Mouse (Mus musculus): ENCODE data around the gene Itgb6. TPM values are rescaled to one million over a fixed set of nuclear protein-coding genes. Genes with fewer than 3 reads are reported as not detected.

The Itgb6 gene
- polyA plus RNA-seq, 1 experiment from 2014 or later, result 0.06 TPM

DNA sequence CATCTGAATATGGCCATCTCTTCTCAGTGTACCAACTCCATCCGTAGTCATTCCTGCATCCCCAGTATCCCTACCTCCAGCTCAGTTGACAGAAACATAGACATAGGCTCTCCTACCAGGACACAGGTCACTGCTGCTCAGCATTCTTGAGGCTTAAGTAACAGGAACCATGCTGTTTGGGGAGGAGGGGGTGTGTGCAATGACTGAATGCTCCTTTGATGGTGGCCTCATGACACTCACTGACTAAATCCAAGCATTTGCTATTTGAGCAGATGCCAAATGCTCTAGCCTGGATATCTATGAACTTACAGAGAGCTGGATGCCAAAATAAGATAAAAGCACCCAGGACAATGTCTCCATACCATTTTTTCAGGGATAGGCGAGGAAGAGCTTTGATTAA is 2.2 kb upstream of the Itgb6 start:
- no peak for TF ChIP-seq EP300 (IDR thresholded peaks at IDR 0.05; ENCODE audit: low read depth)
- TF ChIP-seq CTCF (IDR thresholded peaks at IDR 0.05; ENCODE audit: low read depth), result no peak
- Histone ChIP-seq H3K4me1 (ENCODE audit: insufficient read depth) (no peaks in the 10 kb centered on the region), H3K4me2 (ENCODE audit: low read depth, low read length) (no peak overlapping the region), H3K27me3 (ENCODE audit: insufficient read depth, low read length) (no peaks in the 10 kb centered on the region), H3K27ac (ENCODE audit: low read depth) (no peak overlapping the region), H3K4me3 (ENCODE audit: low read depth, low read length) (no peak overlapping the region), H3K9me3 (ENCODE audit: low read length) (no peaks in the 10 kb centered on the region), H3K36me3 (replicated peaks; ENCODE audit: insufficient read depth, low read length) (no peaks in the 10 kb centered on the region), H3K9ac (replicated peaks) (no peak overlapping the region)
- no peak for ATAC-seq
- WGBS (ENCODE audit: insufficient replicate concordance), result 74% methylated on average over 2 of the region's 2 CpGs
- no peak for DNase-seq

DNA sequence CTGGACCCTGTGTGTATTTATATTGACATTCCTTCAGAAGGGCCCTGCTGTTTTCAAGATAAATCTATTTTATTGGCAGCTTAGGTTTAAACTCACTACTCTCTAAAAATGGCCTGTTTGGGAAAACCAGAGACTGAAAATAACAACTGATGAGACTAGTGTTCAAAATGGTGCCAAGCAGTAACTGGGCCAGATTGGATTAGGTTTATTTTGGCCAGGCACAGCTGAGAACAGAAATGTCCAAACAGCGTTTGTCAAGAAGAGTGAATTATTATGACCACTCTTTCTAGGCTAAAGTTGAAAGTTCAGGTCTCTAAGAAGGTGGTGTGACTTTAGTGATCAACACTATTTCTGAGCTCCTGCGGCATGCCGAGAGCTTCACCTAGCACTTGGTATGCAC is 524 bp upstream of the Itgb6 start:
- H3K9ac ChIP-seq (replicated peaks), result no peak overlapping the region
- TF ChIP-seq EP300 (IDR thresholded peaks at IDR 0.05; ENCODE audit: low read depth) (no peak), CTCF (IDR thresholded peaks at IDR 0.05; ENCODE audit: low read depth) (no peak)
- H3K27me3 ChIP-seq (ENCODE audit: insufficient read depth, low read length), result no peaks in the 10 kb centered on the region
- 90% methylated on average over 3 of the region's 3 CpGs for WGBS (ENCODE audit: insufficient replicate concordance)
- ATAC-seq (no peak), DNase-seq (no peak)
- no peaks in the 10 kb centered on the region for H3K36me3 ChIP-seq (replicated peaks; ENCODE audit: insufficient read depth, low read length)
- no peaks in the 10 kb centered on the region for H3K9me3 ChIP-seq (ENCODE audit: low read length)
- no peak overlapping the region for H3K27ac ChIP-seq (ENCODE audit: low read depth)
- H3K4me3 ChIP-seq (ENCODE audit: low read depth, low read length), result no peak overlapping the region
- H3K4me2 ChIP-seq (ENCODE audit: low read depth, low read length), result no peak overlapping the region
- H3K4me1 ChIP-seq (ENCODE audit: insufficient read depth), result no peaks in the 10 kb centered on the region

DNA sequence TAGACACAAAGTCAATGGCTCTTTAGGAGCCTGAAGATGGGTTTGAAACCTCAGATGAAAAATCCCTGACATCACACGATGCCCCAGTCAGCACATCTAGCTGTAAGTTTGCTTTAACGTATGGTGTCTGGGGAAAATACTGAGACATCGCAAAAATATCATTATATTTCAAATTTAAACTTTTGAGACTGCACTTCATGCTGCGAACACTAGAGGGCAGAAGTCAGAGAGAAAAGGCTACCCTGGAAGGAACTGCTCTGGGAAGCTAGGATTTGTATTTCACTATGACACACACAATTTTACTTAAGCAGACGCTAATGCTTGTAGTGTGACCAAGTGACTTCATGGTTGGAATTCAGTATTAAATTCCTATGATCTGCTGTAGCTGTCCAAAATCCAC is 1.5 kb downstream of the Itgb6 start:
- Histone ChIP-seq H3K4me3 (ENCODE audit: low read depth, low read length) (no peak overlapping the region), H3K36me3 (replicated peaks; ENCODE audit: insufficient read depth, low read length) (no peaks in the 10 kb centered on the region), H3K4me2 (ENCODE audit: low read depth, low read length) (no peak overlapping the region), H3K4me1 (ENCODE audit: insufficient read depth) (no peaks in the 10 kb centered on the region), H3K27me3 (ENCODE audit: insufficient read depth, low read length) (no peaks in the 10 kb centered on the region), H3K27ac (ENCODE audit: low read depth) (no peak overlapping the region), H3K9me3 (ENCODE audit: low read length) (no peaks in the 10 kb centered on the region), H3K9ac (replicated peaks) (no peak overlapping the region)
- 23% methylated on average over 5 of the region's 5 CpGs for WGBS (ENCODE audit: insufficient replicate concordance)
- DNase-seq (no peak), ATAC-seq (no peak)
- peak; percentile 82 for TF ChIP-seq CTCF (IDR thresholded peaks at IDR 0.05; ENCODE audit: low read depth)
- TF ChIP-seq EP300 (IDR thresholded peaks at IDR 0.05; ENCODE audit: low read depth), result no peak

DNA sequence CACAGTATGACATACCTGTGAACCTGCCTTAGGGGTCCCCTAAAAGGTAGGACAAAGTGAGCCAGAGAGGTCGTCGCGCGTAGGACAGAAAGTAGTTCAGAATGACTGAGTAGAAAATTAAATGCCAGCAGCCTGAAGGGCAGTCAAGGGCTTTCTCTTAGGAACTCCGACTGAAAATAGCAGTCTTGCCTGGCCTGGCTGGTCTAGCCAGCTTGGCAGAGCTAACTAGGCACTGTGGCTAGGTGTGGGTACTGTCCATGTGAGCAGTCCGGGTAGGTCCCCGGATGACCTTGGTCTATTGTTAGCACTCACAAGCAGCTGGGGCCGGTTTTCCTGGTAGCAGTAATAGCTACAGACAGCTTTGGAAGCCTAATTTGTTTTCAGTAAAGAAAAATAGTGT is 2.2 kb downstream of the Itgb6 start:
- ATAC-seq, result no peak

DNA sequence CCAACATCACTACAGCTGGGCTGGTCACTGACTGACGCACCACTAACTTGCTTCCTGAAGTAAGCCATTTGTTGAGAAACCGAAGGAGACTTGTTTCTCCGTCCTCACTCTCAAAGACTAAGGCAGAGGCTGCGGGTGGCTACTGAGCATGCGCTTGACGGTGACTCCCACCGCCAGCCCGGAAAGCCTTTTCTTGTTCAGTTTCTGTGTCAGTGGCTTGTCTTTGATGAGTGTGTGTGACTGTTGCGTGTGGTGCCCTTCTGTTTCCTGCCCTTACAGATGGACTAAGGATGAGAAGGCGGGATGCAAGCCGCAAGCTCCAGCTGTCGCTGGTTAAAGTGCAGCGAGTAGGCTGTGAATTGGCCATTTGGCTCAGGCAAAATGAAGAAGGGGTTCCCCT is 5.1 kb downstream of the Itgb6 start:
- 53% methylated on average over 13 of the region's 13 CpGs for WGBS (ENCODE audit: insufficient replicate concordance)
- peak overlapping the region; percentile 38 for H3K4me2 ChIP-seq (ENCODE audit: low read depth, low read length)
- DNase-seq, result no peak

More for the DNA sequence above, 2.2 kb downstream of the Itgb6 start:
- Histone ChIP-seq H3K4me2 (ENCODE audit: low read depth, low read length) (no peak overlapping the region), H3K4me3 (ENCODE audit: low read depth, low read length) (no peak overlapping the region), H3K9ac (replicated peaks) (no peak overlapping the region), H3K36me3 (replicated peaks; ENCODE audit: insufficient read depth, low read length) (no peaks in the 10 kb centered on the region), H3K4me1 (ENCODE audit: insufficient read depth) (no peaks in the 10 kb centered on the region), H3K9me3 (ENCODE audit: low read length) (no peaks in the 10 kb centered on the region), H3K27me3 (ENCODE audit: insufficient read depth, low read length) (no peaks in the 10 kb centered on the region), H3K27ac (ENCODE audit: low read depth) (no peak overlapping the region)
- TF ChIP-seq CTCF (IDR thresholded peaks at IDR 0.05; ENCODE audit: low read depth), result no peak
- no peak for TF ChIP-seq EP300 (IDR thresholded peaks at IDR 0.05; ENCODE audit: low read depth)
- 69% methylated on average over 8 of the region's 8 CpGs for WGBS (ENCODE audit: insufficient replicate concordance)
- no peak for DNase-seq

DNA sequence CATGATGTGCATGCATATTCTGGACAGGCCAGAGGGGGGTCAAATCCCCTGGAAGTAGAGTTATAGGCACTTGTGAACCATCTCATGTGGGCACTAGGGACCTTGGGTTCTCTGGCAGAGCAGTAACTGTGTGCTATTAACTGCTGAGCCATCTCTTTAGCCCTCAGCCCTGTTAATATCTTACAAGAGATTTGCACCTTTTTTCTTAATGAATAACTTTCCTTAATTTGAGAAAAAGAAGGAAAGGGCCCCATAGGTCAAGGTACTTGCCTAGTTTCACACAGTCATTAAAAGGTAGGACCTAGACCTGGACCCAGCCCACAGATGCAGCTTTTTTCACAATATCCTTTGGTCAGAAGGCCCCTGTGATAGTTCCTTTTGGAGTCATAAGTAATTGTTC is 5.9 kb downstream of the Itgb6 start:
- no peak overlapping the region for H3K4me2 ChIP-seq (ENCODE audit: low read depth, low read length)
- no peak overlapping the region for H3K27ac ChIP-seq (ENCODE audit: low read depth)
- no peaks in the 10 kb centered on the region for H3K27me3 ChIP-seq (ENCODE audit: insufficient read depth, low read length)
- ATAC-seq (no peak), DNase-seq (no peak)
- no peaks in the 10 kb centered on the region for H3K4me1 ChIP-seq (ENCODE audit: insufficient read depth)
- H3K4me3 ChIP-seq (ENCODE audit: low read depth, low read length), result no peak overlapping the region
- no peaks in the 10 kb centered on the region for H3K9me3 ChIP-seq (ENCODE audit: low read length)
- H3K36me3 ChIP-seq (replicated peaks; ENCODE audit: insufficient read depth, low read length), result no peaks in the 10 kb centered on the region
- TF ChIP-seq EP300 (IDR thresholded peaks at IDR 0.05; ENCODE audit: low read depth), result no peak
- TF ChIP-seq CTCF (IDR thresholded peaks at IDR 0.05; ENCODE audit: low read depth), result no peak
- no peak overlapping the region for H3K9ac ChIP-seq (replicated peaks)

More for the DNA sequence above, 5.1 kb downstream of the Itgb6 start:
- H3K4me1 ChIP-seq (ENCODE audit: insufficient read depth), result no peaks in the 10 kb centered on the region
- H3K36me3 ChIP-seq (replicated peaks; ENCODE audit: insufficient read depth, low read length), result no peaks in the 10 kb centered on the region
- H3K4me3 ChIP-seq (ENCODE audit: low read depth, low read length), result no peak overlapping the region
- no peaks in the 10 kb centered on the region for H3K9me3 ChIP-seq (ENCODE audit: low read length)
- no peak for ATAC-seq
- H3K27ac ChIP-seq (ENCODE audit: low read depth), result no peak overlapping the region
- no peak overlapping the region for H3K9ac ChIP-seq (replicated peaks)
- no peaks in the 10 kb centered on the region for H3K27me3 ChIP-seq (ENCODE audit: insufficient read depth, low read length)
- TF ChIP-seq EP300 (IDR thresholded peaks at IDR 0.05; ENCODE audit: low read depth) (no peak), CTCF (IDR thresholded peaks at IDR 0.05; ENCODE audit: low read depth) (no peak)

DNA sequence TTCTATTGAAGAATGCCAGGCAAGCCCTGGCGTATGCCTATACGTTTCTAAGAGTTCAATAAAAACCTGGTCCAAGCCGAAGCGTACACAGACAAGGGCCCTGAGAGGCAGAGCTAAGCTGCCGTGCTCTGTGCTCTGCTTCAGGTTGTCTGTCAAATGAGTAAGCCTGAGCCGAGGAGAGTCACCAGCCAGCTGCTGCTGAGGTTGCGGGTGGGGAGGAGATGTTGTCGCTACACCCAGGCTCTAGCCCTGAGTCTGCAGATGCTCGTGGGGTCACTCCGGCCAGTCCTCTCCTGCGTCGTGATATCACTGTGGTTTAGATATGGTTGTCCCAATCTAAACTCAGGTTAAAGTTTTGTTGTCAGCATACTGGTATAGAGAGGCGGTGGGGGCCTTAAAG is 6.7 kb downstream of the Itgb6 start:
- Histone ChIP-seq H3K4me1 (ENCODE audit: insufficient read depth) (no peaks in the 10 kb centered on the region), H3K9ac (replicated peaks) (no peak overlapping the region), H3K4me3 (ENCODE audit: low read depth, low read length) (no peak overlapping the region), H3K27me3 (ENCODE audit: insufficient read depth, low read length) (no peaks in the 10 kb centered on the region), H3K27ac (ENCODE audit: low read depth) (no peak overlapping the region), H3K36me3 (replicated peaks; ENCODE audit: insufficient read depth, low read length) (no peaks in the 10 kb centered on the region), H3K9me3 (ENCODE audit: low read length) (no peaks in the 10 kb centered on the region), H3K4me2 (ENCODE audit: low read depth, low read length) (no peak overlapping the region)
- WGBS (ENCODE audit: insufficient replicate concordance), result 77% methylated on average over 13 of the region's 13 CpGs
- ATAC-seq (no peak), DNase-seq (no peak)
- TF ChIP-seq EP300 (IDR thresholded peaks at IDR 0.05; ENCODE audit: low read depth) (no peak), CTCF (IDR thresholded peaks at IDR 0.05; ENCODE audit: low read depth) (no peak)

Data from liver, postnatal 0 days (tissue).